Mouse (Mus musculus): ENCODE measurements around the gene Wwox.

- TF ChIP-seq HCFC1 (IDR thresholded peaks at IDR 0.05; ENCODE audit: borderline replicate concordance, insufficient read depth, low read length) (no peak), ZC3H11A (IDR thresholded peaks at IDR 0.05; ENCODE audit: borderline replicate concordance, low read depth, low read length) (no peak), MAFK (IDR thresholded peaks at IDR 0.05; ENCODE audit: insufficient read depth, low read depth, low read length) (no peak), CHD2 (IDR thresholded peaks at IDR 0.05; ENCODE audit: low read depth, low read length) (no peak)
Observed at GRCm38 (mm10) chr8:114772276-114772849, 332.9 kb downstream of the Wwox start.

Measured in ES-E14 (cell line).